9 mouse cellular contexts compared by ENCODE assay signal in genomic region chr1:193673236-193673830, GRCm38 (mm10).
DNase-seq lines count a peak whose midpoint lies in the region; ATAC-seq and TF ChIP-seq lines count a peak whose summit lies in the region.
"Had no signal": no experiment of that assay in that cellular context is flagged by ENCODE, and none has a peak within 500 bp of the region (broad histone marks: within the 10 kb centered on the region; RNA-seq: fewer than 3 reads in every experiment).

No protein-coding gene starts in this region.

- peaks cover 21% of the 10 kb centered on the region for H3K27me3 ChIP-seq in CH12.LX (replicated peaks)
- H3K27me3 ChIP-seq: hindbrain, embryonic 15.5 days had no signal

- H3K36me3 ChIP-seq in CH12.LX (replicated peaks in 1 of 2; ENCODE audit: control insufficient read depth in 1 of 2, insufficient read depth in 1 of 2, low read length in 1 of 2): no peaks in the 10 kb centered on the region
- H3K36me3 ChIP-seq: hindbrain, embryonic 15.5 days had no signal

- H3K9me3 ChIP-seq in CH12.LX (replicated peaks; ENCODE audit: low read length): no peaks in the 10 kb centered on the region
- H3K9me3 ChIP-seq: hindbrain, embryonic 15.5 days had no signal

- H3K27ac ChIP-seq in gastrocnemius, adult 2 months: no peak overlapping the region
- H3K27ac ChIP-seq in CH12.LX (ENCODE audit: insufficient read depth, low read depth): no peak overlapping the region
- H3K27ac ChIP-seq: hindbrain, embryonic 15.5 days had no signal

- DNase-seq in gastrocnemius, adult 2 months: no peak
- DNase-seq in gastrocnemius, postnatal 36 days: no peak
- peak; percentile 32 for DNase-seq in CH12.LX (ENCODE audit: extremely low read depth)
- DNase-seq in cerebellum, adult 11-12 months: peak; percentile 25
- peak; percentile 32 for DNase-seq in forelimb bud, embryonic 11.5 days (ENCODE audit: low read depth, low spot score)
- peak; percentile 47 to 80 for DNase-seq in kidney, postnatal 36 days
- DNase-seq in testis, postnatal 10 days (ENCODE audit: low spot score): no peak

- no peak overlapping the region for H3K4me2 ChIP-seq in CH12.LX (ENCODE audit: insufficient read depth, low read depth, poor library complexity, severe bottlenecking)
- H3K4me2 ChIP-seq: hindbrain, embryonic 15.5 days had no signal

- H3K9ac ChIP-seq in CH12.LX (ENCODE audit: insufficient read depth, low read depth): no peak overlapping the region
- H3K9ac ChIP-seq: hindbrain, embryonic 15.5 days had no signal

- no peak for TF ChIP-seq EP300 in CH12.LX (IDR thresholded peaks at IDR 0.05; ENCODE audit: low read length)

- no peak for TF ChIP-seq POLR2A in CH12.LX (IDR thresholded peaks at IDR 0.05; ENCODE audit: low read depth, low read length)

- intact Hi-C loops in gastrocnemius, adult 2 months (cut with DNase I): no loop called here
- intact Hi-C loops in gastrocnemius, postnatal 36 days (cut with DNase I): no loop called here

- in situ Hi-C loops in CH12.LX (cut with MboI; ENCODE audit: low pct_ligation_motif_present, low pct_unique_long_range_greater_than_20kb, low sequenced_read_pairs): no loop called here

- no peaks in the 10 kb centered on the region for H3K4me1 ChIP-seq in CH12.LX (ENCODE audit: control insufficient read depth in 1 of 2, insufficient read depth in 2 of 2)

- dilution Hi-C loops in CH12.LX (cut with MboI; ENCODE audit: extremely low pct_ligation_motif_present, extremely low pct_unique_long_range_greater_than_20kb, low sequenced_read_pairs): no loop called here

- no peak overlapping the region for H3K4me3 ChIP-seq in gastrocnemius, adult 2 months
- no peak overlapping the region for H3K4me3 ChIP-seq in CH12.LX (replicated peaks in 1 of 3; ENCODE audit: low read depth in 2 of 3, low read length in 2 of 3, poor library complexity in 1 of 3)
- H3K4me3 ChIP-seq: hindbrain, embryonic 15.5 days had no signal

- no peaks in the 10 kb centered on the region for H3K79me2 ChIP-seq in CH12.LX (replicated peaks; ENCODE audit: control insufficient read depth, extremely low read depth, insufficient read depth, poor library complexity, severe bottlenecking)

- peak; percentile 45 for TF ChIP-seq RAD21 in CH12.LX (IDR thresholded peaks at IDR 0.05; ENCODE audit: low read depth, low read length)

- peak; percentile 59 for TF ChIP-seq CTCF in gastrocnemius, adult 2 months (IDR thresholded peaks at IDR 0.05)
- peak; percentile 34 to 67 for TF ChIP-seq CTCF in CH12.LX (conservative IDR thresholded peaks at IDR 0.05 in 1 of 2, IDR thresholded peaks at IDR 0.05 in 1 of 2; ENCODE audit: low read depth in 2 of 2, low read length in 2 of 2)

- peak; percentile 30; the same call in 1 of the 2 replicates for ATAC-seq in megakaryocyte, adult 5-6 weeks (ENCODE audit: poor library complexity, severe bottlenecking)

TF ChIP-seq in CH12.LX, 34 proteins besides CTCF, POLR2A, EP300 and RAD21:
- peak; percentile 40 for TF ChIP-seq SMC3 (IDR thresholded peaks at IDR 0.05; ENCODE audit: low read depth, low read length)
- TF ChIP-seq PAX5 (IDR thresholded peaks at IDR 0.05; ENCODE audit: low read length): no peak

Comparison
In these comparisons a context has a peak if more than half of its experiments do, and no peak if none do; other contexts are left out.
1. DNase-seq: peak in CH12.LX (single experiment), cerebellum, adult 11-12 months (single experiment), forelimb bud, embryonic 11.5 days (single experiment) and kidney, postnatal 36 days (2 of 2); none in gastrocnemius, adult 2 months (single experiment), gastrocnemius, postnatal 36 days (0 of 2) and testis, postnatal 10 days (single experiment).